Mouse (Mus musculus) stomach, postnatal 0 days (tissue): ENCODE results near the gene Rnls.

ENCODE experiments used
- CTCF ChIP-seq: IDR thresholded peaks from 2 replicates; pipeline ENCODE4 v1.5.1; 2016; ENCODE audit warnings: antibody characterized with exemption, low read depth, mild to moderate bottlenecking, moderate library complexity
- EP300 ChIP-seq: optimal IDR thresholded peaks from 2 replicates; pipeline ENCODE3; 2016; ENCODE audit warnings: antibody characterized with exemption

- TF ChIP-seq CTCF, result no peak
- no peak for TF ChIP-seq EP300
These were observed 227.3 kb downstream of the Rnls start for GRCm38 (mm10) chr19:33164801-33165200.
